Mouse (Mus musculus): ENCODE results near the gene Gsta3. TPM values are rescaled to one million over a fixed set of nuclear protein-coding genes. Genes with fewer than 3 reads are reported as not detected.

Gsta3 gene
- total and polyA plus RNA-seq, 2 experiments from 2014 or later = 0.36 TPM; not detected in 1

DNA sequence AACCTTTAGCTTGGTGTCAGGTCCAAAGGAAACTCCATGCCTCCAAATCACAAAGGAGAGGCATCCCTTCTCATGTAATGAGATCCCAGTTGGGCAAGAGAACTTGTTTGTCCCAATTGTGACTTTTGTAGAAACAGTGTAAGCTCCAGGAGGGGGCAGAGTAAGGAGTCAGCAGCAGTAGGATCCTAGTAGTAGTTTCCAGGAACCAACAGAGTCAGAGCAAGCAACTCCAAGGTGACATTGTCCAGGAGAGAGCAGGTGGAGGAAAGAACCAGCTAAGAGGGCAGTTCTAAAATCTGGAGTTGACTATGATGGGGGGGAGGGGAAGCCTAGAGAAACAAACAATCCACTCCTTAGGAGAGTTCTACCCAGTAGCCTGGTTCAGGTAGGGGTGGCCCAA is 7.5 kb downstream of the Gsta3 start:
- no peak for ATAC-seq
- H3K27me3 ChIP-seq (ENCODE audit: insufficient read depth, low read length) = no peaks in the 10 kb centered on the region
- no peak for TF ChIP-seq CTCF (IDR thresholded peaks at IDR 0.05; ENCODE audit: low read depth)
- DNase-seq = no peak
- H3K4me2 ChIP-seq (ENCODE audit: low read depth) = no peak overlapping the region
- no peaks in the 10 kb centered on the region for H3K9me3 ChIP-seq (ENCODE audit: low read length)
- H3K36me3 ChIP-seq (ENCODE audit: insufficient read depth) = no peaks in the 10 kb centered on the region
- no peak overlapping the region for H3K9ac ChIP-seq
- H3K4me1 ChIP-seq (ENCODE audit: insufficient read depth) = no peaks in the 10 kb centered on the region
- H3K4me3 ChIP-seq (ENCODE audit: low read depth, low read length) = no peak overlapping the region
- H3K27ac ChIP-seq (ENCODE audit: low read depth, low read length) = no peak overlapping the region

GRCm38 (mm10) chr1:21248560-21249390 is 8.4 kb downstream of the Gsta3 start:
- Histone ChIP-seq H3K4me2 (ENCODE audit: low read depth) (no peak overlapping the region), H3K9me3 (ENCODE audit: low read length) (no peaks in the 10 kb centered on the region), H3K4me3 (ENCODE audit: low read depth, low read length) (no peak overlapping the region), H3K4me1 (ENCODE audit: insufficient read depth) (no peaks in the 10 kb centered on the region), H3K36me3 (ENCODE audit: insufficient read depth) (no peaks in the 10 kb centered on the region), H3K27ac (ENCODE audit: low read depth, low read length) (no peak overlapping the region), H3K9ac (no peak overlapping the region), H3K27me3 (ENCODE audit: insufficient read depth, low read length) (no peaks in the 10 kb centered on the region)
- WGBS = 85% methylated on average over 9 of the region's 9 CpGs
- TF ChIP-seq CTCF (IDR thresholded peaks at IDR 0.05; ENCODE audit: low read depth) = no peak
- ATAC-seq (no peak), DNase-seq (no peak)

DNA sequence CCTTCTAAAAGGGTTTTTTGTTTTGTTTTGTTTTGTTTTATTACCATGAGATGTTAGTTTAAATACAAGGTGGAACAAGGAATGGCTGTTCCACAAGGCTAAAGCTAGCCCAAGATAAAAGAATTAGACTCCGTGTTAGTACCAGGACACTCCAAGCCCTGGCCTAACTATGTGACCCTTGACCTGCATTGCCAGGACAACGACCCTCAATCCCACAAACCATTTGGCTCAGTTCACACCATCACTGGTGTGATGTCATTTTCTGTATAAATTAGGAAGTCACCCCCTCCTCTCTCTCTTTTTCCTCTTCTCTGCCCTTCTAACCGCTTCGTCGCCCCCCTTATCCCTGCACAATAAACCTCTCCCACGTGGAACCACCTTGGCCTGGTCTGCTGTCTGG is 11.3 kb downstream of the Gsta3 start:
- DNase-seq (no peak), ATAC-seq (no peak)
- Histone ChIP-seq H3K9ac (no peak overlapping the region), H3K9me3 (ENCODE audit: low read length) (no peaks in the 10 kb centered on the region), H3K4me2 (ENCODE audit: low read depth) (no peak overlapping the region), H3K36me3 (ENCODE audit: insufficient read depth) (no peaks in the 10 kb centered on the region; the same call in 1 of the 2 replicates), H3K4me3 (ENCODE audit: low read depth, low read length) (no peak overlapping the region), H3K27ac (ENCODE audit: low read depth, low read length) (no peak overlapping the region), H3K27me3 (ENCODE audit: insufficient read depth, low read length) (no peaks in the 10 kb centered on the region), H3K4me1 (ENCODE audit: insufficient read depth) (no peaks in the 10 kb centered on the region)
- WGBS = 68% methylated on average over 6 of the region's 6 CpGs
- TF ChIP-seq CTCF (IDR thresholded peaks at IDR 0.05; ENCODE audit: low read depth) = no peak

DNA sequence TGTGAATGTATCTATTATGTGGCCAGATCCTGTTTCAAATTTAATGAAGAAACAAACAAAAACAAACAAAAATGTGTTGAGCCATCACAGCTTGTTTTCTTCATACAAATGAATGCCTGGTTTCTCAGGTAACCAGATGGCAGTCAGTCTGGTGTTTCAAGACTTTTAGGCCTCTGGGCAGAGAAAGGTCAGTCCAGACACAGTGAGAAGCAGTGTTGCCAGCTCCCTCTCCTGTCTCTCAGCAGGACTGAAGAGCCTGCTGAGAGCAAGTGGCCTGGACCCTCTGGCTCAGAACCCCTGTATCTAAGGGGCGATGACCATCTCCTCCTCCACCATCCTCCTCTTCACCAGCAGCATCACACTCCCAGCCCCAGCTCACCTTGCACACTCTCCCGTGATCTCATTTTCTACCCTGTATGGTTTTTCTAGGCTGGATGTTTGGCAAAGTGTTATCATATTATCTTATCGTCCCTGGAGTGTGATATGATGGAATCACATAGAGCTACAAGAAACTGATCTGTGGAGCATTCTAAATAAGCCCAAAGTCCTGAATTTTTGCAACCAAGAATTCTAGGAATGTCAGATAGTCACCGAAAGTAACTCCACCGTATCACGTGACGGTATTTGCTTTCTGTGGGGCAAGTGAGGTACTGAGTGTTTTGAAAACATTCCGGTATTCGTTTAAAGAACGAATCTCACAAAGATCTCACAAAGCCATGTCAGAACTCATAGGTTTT is 12.3 kb downstream of the Gsta3 start:
- Histone ChIP-seq H3K4me3 (ENCODE audit: low read depth, low read length) (no peak overlapping the region), H3K9me3 (ENCODE audit: low read length) (no peaks in the 10 kb centered on the region), H3K27ac (ENCODE audit: low read depth, low read length) (no peak overlapping the region), H3K4me2 (ENCODE audit: low read depth) (no peak overlapping the region), H3K4me1 (ENCODE audit: insufficient read depth) (no peaks in the 10 kb centered on the region), H3K9ac (no peak overlapping the region), H3K36me3 (ENCODE audit: insufficient read depth) (no peaks in the 10 kb centered on the region; the same call in 1 of the 2 replicates), H3K27me3 (ENCODE audit: insufficient read depth, low read length) (no peaks in the 10 kb centered on the region)
- DNase-seq (no peak), ATAC-seq (no peak)
- 92% methylated on average over 10 of the region's 10 CpGs for WGBS
- no peak for TF ChIP-seq CTCF (IDR thresholded peaks at IDR 0.05; ENCODE audit: low read depth)

- no peaks in the 10 kb centered on the region for H3K27me3 ChIP-seq (ENCODE audit: insufficient read depth, low read length)
- DNase-seq (no peak), ATAC-seq (no peak)
- H3K36me3 ChIP-seq (ENCODE audit: insufficient read depth) = no peaks in the 10 kb centered on the region; the same call in 1 of the 2 replicates
- H3K9me3 ChIP-seq (ENCODE audit: low read length) = no peaks in the 10 kb centered on the region
- H3K4me3 ChIP-seq (ENCODE audit: low read depth, low read length) = no peak overlapping the region
- no peak overlapping the region for H3K4me2 ChIP-seq (ENCODE audit: low read depth)
- no peak overlapping the region for H3K9ac ChIP-seq
- no peak for TF ChIP-seq CTCF (IDR thresholded peaks at IDR 0.05; ENCODE audit: low read depth)
- no peaks in the 10 kb centered on the region for H3K4me1 ChIP-seq (ENCODE audit: insufficient read depth)
- 95% methylated on average over 1 of the region's 1 CpGs for WGBS
- no peak overlapping the region for H3K27ac ChIP-seq (ENCODE audit: low read depth, low read length)
Measured at GRCm38 (mm10) chr1:21253303-21253650, 12.9 kb downstream of the Gsta3 start.

- H3K9ac ChIP-seq = no peak overlapping the region
- H3K27ac ChIP-seq (ENCODE audit: low read depth, low read length) = no peak overlapping the region
- H3K4me3 ChIP-seq (ENCODE audit: low read depth, low read length) = no peak overlapping the region
- no peak for TF ChIP-seq CTCF (IDR thresholded peaks at IDR 0.05; ENCODE audit: low read depth)
- H3K4me2 ChIP-seq (ENCODE audit: low read depth) = no peak overlapping the region
- 72% methylated on average over 4 of the region's 4 CpGs for WGBS
- no peak for ATAC-seq
- no peaks in the 10 kb centered on the region; the same call in 1 of the 2 replicates for H3K36me3 ChIP-seq (ENCODE audit: insufficient read depth)
- no peaks in the 10 kb centered on the region for H3K9me3 ChIP-seq (ENCODE audit: low read length)
- no peaks in the 10 kb centered on the region for H3K4me1 ChIP-seq (ENCODE audit: insufficient read depth)
- no peaks in the 10 kb centered on the region for H3K27me3 ChIP-seq (ENCODE audit: insufficient read depth, low read length)
- no peak for DNase-seq
Measured at GRCm38 (mm10) chr1:21253856-21254255, 13.5 kb downstream of the Gsta3 start.

Data from forebrain, postnatal 0 days (tissue).